Mouse (Mus musculus): ENCODE data around the gene Txndc17. TPM values are rescaled to one million over a fixed set of nuclear protein-coding genes. Genes with fewer than 3 reads are reported as not detected.

Txndc17 gene
- polyA plus RNA-seq, 1 experiment from 2014 or later, result 340 TPM

DNA sequence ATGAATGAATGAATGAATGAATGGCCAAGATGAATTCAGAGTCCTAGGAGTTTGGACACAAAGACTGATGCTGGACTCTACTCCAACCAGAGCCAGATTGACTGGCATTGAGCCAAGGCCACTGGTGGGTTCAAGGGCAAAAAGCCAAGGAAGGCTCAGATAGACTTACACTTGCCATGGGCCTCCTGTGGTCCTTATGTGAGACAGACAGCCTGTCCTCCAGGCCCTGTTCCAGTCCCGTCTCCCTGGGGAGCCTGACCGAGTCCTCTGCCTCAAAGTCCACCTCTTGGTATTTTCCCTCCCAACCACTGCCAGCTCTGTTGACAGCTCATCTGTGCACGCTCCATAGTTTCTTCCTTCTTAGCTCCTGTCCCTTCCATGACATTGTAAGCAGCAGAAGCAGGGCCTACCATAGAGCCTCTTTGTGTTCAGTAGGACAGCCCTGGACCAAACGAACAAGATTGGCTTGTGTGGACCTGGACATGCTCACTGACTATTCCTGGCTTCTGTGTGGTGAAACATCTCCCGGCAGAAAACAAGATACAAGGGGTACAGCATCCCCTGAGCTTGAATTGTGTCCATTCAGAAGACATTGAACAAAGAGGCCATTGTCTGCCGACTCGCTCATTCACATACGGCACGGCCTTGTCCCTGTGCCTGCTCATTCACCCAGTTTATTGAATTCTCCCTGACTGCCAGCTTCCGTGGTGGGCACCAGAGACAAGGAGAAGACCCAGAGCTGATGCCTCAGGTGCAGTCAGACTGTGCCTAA is 18.9 kb downstream of the Txndc17 start:
- Histone ChIP-seq H3K27me3 (replicated peaks) (no peaks in the 10 kb centered on the region), H3K4me3 (replicated peaks) (no peak overlapping the region), H3K4me1 (replicated peaks) (no peaks in the 10 kb centered on the region), H3K9me3 (no peaks in the 10 kb centered on the region), H3K4me2 (replicated peaks) (no peak overlapping the region), H3K9ac (no peak overlapping the region), H3K36me3 (no peaks in the 10 kb centered on the region), H3K27ac (no peak overlapping the region; the same call in 1 of the 2 replicates)
- 70% methylated on average over 10 of the region's 10 CpGs for WGBS
- peak; percentile 23; the same call in 1 of the 2 replicates for ATAC-seq

DNA sequence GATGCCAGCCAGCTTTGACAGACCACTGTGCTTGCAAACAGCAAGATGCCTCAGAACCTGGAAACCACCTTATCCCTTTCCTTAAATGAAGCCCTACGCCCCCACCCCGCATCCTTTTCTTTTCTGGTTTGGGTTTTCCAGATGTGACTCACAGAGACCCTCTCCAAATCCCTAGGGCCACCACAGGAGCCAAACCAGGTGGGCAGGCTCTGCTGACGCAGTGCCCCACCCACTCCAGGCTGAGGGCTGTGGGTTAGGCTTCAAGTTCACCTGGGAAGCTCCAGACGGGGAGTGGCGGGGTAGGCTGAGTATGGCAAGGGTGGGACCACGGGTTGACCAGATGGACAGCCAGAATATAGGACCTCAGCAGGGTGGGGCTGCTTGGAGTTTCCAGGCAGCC is 19.6 kb downstream of the Txndc17 start:
- no peak for ATAC-seq
- Histone ChIP-seq H3K9ac (no peak overlapping the region), H3K36me3 (no peaks in the 10 kb centered on the region), H3K27me3 (replicated peaks) (no peaks in the 10 kb centered on the region), H3K4me3 (replicated peaks) (no peak overlapping the region), H3K27ac (no peak overlapping the region), H3K9me3 (no peaks in the 10 kb centered on the region), H3K4me2 (replicated peaks) (no peak overlapping the region), H3K4me1 (replicated peaks) (no peaks in the 10 kb centered on the region)
- 84% methylated on average over 6 of the region's 6 CpGs for WGBS

DNA sequence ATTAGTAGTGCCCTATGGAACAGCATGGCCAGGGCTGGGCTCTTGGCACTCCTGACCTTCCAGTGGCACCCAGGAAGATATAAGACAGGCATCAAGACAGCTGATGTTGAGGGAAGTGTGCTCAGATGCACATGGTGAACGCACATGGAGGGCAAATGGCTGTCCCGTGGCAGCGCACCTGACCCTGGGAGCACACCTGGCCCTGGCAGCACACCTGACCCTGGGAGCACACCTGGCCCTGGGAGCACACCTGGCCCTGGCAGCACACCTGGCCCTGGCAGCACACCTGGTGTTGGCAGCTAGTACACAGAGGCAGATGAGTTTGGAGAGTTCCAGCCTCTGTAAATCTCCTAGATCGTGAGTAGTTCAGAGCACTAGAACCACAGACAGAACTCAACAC is 21.2 kb downstream of the Txndc17 start:
- H3K27ac ChIP-seq, result no peak overlapping the region
- H3K36me3 ChIP-seq, result no peaks in the 10 kb centered on the region
- no peak for ATAC-seq
- 82% methylated on average over 4 of the region's 4 CpGs for WGBS
- no peak overlapping the region for H3K4me3 ChIP-seq (replicated peaks)
- no peak overlapping the region for H3K4me2 ChIP-seq (replicated peaks)
- no peaks in the 10 kb centered on the region for H3K9me3 ChIP-seq
- no peaks in the 10 kb centered on the region for H3K27me3 ChIP-seq (replicated peaks)
- no peaks in the 10 kb centered on the region for H3K4me1 ChIP-seq (replicated peaks)
- no peak overlapping the region for H3K9ac ChIP-seq

DNA sequence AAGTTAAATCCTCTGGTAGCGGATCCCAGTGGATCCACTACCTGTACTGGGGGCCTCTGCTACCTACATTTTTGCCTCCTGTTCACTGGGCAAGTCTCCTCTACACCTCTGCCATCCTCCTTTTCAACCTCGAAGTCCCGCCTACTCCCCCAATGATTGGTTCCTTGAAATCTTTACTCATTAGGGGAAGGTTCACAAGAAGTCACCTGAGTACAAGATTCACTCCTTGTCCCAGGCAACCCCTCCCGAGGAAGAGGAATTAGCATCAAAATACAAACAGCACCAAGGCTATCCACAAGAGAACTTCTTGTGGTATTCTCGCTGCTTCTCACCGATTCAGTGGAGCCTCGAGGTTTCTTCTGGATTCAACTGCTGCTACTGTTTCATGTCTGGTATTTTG is 24.7 kb downstream of the Txndc17 start:
- no peak for ATAC-seq
- Histone ChIP-seq H3K9ac (no peak overlapping the region), H3K4me2 (replicated peaks) (no peak overlapping the region), H3K4me3 (replicated peaks) (no peak overlapping the region), H3K27ac (no peak overlapping the region), H3K27me3 (replicated peaks) (no peaks in the 10 kb centered on the region), H3K9me3 (no peaks in the 10 kb centered on the region), H3K36me3 (no peaks in the 10 kb centered on the region), H3K4me1 (replicated peaks) (no peaks in the 10 kb centered on the region)
- 82% methylated on average over 7 of the region's 7 CpGs for WGBS

DNA sequence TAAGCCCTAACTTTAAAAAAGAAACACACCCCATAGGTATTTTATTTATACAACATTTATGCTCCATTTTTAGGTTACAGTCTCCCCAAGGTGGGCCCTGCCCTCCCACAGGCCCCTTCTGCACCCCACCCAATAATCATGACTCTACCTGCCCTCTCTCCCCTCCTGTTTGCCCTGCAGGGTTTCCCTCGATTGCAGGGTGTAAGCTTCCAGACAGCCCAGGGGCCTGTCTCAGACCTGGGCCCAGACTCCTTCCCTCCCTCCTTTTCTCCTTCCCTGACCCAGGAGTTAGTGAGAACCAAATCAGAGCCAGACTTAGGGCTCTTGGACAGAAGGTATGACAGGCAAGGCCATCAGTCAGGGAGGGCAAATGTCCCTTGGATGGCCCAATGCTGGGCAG is 25.6 kb downstream of the Txndc17 start:
- no peaks in the 10 kb centered on the region for H3K4me1 ChIP-seq (replicated peaks)
- no peak for ATAC-seq

DNA sequence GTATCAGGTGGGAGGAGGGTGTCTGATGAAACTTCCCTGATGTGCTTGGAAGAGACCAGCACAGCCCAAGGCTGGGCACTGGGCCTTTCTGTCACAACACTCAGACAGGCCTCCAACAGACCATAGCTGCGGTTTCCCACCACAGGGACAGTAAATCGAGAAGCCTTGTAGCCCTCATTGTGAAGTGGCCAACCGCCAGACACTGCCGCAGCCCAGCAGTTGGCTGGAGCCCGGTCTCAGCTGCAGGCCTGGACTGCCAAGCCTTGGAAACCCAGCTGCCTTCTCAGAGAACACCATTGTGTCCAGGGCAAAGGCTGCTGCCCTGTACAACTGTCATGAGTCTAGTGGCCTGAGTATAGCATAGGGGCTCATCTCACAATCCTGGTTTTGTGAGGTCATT is 26.7 kb downstream of the Txndc17 start:
- Histone ChIP-seq H3K4me1 (replicated peaks) (no peaks in the 10 kb centered on the region), H3K9ac (no peak overlapping the region), H3K4me2 (replicated peaks) (no peak overlapping the region), H3K36me3 (no peaks in the 10 kb centered on the region), H3K4me3 (replicated peaks) (no peak overlapping the region), H3K27me3 (replicated peaks) (no peaks in the 10 kb centered on the region), H3K27ac (no peak overlapping the region), H3K9me3 (no peaks in the 10 kb centered on the region)
- ATAC-seq, result no peak
- 59% methylated on average over 5 of the region's 5 CpGs for WGBS

More for the DNA sequence above, 25.6 kb downstream of the Txndc17 start:
- Histone ChIP-seq H3K9ac (no peak overlapping the region), H3K36me3 (no peaks in the 10 kb centered on the region), H3K9me3 (no peaks in the 10 kb centered on the region), H3K27ac (no peak overlapping the region), H3K4me3 (replicated peaks) (no peak overlapping the region), H3K4me2 (replicated peaks) (no peak overlapping the region), H3K27me3 (replicated peaks) (no peaks in the 10 kb centered on the region)
- 55% methylated on average over 1 of the region's 1 CpGs for WGBS

DNA sequence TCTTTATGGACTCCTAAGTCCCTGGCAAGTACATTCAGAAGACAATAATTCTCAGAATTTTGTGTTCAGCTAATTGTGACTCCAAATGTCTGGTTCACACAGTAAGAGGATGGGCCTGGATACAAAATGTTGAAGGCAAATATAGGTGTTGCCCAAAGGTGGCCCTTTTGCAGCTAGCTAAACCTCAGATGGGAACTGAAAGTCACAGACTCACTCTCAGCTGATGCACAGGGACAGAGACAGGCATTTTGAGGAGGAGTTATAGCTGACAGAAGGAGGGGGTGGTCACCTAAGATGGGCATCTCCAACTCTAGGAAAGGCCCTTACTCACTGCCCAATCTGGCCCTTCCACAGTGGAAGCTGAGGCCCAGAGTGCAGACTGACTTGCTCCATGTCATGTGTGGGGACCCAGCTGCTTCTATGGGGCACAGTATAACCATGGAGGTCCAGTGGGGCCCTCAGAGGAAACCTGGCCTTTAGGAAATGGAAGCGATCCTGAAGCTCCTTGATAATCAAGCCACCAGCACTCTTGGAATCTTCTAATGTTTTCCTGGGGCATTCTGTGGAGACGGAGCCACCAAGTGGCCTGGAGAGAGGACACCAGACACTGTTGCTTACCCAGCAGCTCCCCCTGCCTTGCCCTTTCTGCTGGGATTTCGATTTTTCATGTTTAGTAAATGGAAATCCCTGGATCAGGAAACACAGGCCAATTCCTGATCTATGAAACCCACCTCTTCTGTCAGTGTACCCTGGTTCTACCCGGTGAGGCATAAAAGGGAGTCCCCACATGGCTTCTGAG is 32.9 kb downstream of the Txndc17 start:
- Histone ChIP-seq H3K9me3 (no peaks in the 10 kb centered on the region), H3K4me1 (replicated peaks) (no peaks in the 10 kb centered on the region), H3K4me2 (replicated peaks) (no peak overlapping the region), H3K9ac (no peak overlapping the region), H3K27ac (no peak overlapping the region), H3K36me3 (no peaks in the 10 kb centered on the region), H3K27me3 (replicated peaks) (no peaks in the 10 kb centered on the region), H3K4me3 (replicated peaks) (no peak overlapping the region)
- no peak for ATAC-seq
- 72% methylated on average over 4 of the region's 4 CpGs for WGBS

DNA sequence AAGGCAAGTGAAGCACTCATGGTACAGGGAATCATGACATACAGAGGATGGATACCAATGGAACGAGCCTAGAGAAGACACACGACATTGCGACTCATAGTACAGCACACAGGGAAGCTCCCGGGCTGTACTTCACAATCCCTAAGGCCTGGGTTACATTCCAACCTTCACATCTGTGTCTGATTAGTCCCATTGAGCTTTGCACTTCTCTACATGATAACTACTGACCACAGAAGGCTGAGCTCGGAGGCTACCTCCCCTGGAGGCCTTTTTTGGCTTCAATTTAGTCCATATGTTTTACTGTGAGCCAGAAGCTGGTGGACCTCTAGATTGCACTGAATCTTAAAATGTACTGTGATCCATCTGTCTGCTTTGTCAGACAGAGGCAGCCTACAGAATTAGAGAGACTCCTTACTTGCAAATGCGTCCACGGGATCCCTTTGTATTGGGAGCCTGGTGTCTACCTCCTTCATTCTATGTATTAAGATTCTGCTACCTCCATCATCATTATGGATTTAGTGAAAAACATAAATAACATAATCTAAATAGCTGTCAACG is 37.9 kb downstream of the Txndc17 start:
- 82% methylated on average over 8 of the region's 8 CpGs for WGBS
- Histone ChIP-seq H3K4me2 (replicated peaks) (no peak overlapping the region), H3K4me3 (replicated peaks) (no peak overlapping the region), H3K27me3 (replicated peaks) (peaks cover 1% of the 10 kb centered on the region; the same call in 1 of the 2 replicates), H3K9ac (no peak overlapping the region), H3K36me3 (no peaks in the 10 kb centered on the region), H3K27ac (no peak overlapping the region), H3K4me1 (replicated peaks) (no peaks in the 10 kb centered on the region), H3K9me3 (no peaks in the 10 kb centered on the region)
- no peak for ATAC-seq

DNA sequence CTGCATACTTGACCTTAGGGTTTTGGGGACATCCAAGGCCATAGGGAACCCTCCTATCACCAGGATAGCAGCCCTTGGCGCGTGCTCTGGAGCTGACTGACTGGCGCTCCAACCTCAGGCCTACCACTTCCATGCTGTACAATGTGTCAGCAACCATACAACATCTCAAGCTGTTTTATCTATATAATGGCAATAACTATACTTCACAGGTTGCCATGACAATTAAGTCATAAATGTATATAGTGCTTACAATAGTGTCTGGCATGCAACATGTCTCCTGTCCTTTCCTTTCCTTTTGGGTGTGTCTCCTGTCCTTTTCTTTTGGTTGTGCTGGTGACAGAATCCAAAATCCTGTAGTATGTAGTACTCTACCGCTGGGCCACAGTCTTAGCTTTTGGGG is 48.3 kb downstream of the Txndc17 start:
- 0 out of 2 replicates have a peak, but pooled peaks have one; percentile 49 for ATAC-seq
- peaks cover under 1% of the 10 kb centered on the region; the same call in 1 of the 2 replicates for H3K27me3 ChIP-seq (replicated peaks)
- no peaks in the 10 kb centered on the region for H3K36me3 ChIP-seq
- 87% methylated on average over 4 of the region's 4 CpGs for WGBS
- H3K4me2 ChIP-seq (replicated peaks), result no peak overlapping the region
- H3K9me3 ChIP-seq, result no peaks in the 10 kb centered on the region
- no peak overlapping the region for H3K4me3 ChIP-seq (replicated peaks)
- no peaks in the 10 kb centered on the region for H3K4me1 ChIP-seq (replicated peaks)
- H3K9ac ChIP-seq, result no peak overlapping the region
- no peak overlapping the region for H3K27ac ChIP-seq

DNA sequence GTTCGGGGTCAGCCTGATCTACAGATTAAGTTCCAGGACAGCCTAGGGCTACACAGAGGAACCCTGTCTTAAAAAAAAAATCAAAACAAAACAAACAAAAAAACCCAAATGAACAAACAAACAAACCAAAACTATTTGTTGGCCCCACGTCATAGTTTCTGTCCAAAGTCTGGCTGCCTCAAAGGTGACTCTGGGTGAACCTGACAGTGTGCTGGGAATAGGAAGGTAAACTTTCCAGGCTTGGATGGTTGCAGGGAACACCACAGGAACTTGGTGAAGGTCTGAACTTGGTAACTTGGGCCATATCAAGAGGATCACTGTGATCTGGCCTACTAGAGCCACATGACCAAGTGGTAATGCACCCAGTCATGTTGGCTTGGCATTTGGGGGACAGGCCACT is 49.1 kb downstream of the Txndc17 start:
- Histone ChIP-seq H3K4me1 (replicated peaks) (no peaks in the 10 kb centered on the region), H3K4me2 (replicated peaks) (no peak overlapping the region), H3K9me3 (no peaks in the 10 kb centered on the region), H3K27ac (no peak overlapping the region), H3K27me3 (replicated peaks) (no peaks in the 10 kb centered on the region), H3K36me3 (no peaks in the 10 kb centered on the region), H3K9ac (no peak overlapping the region), H3K4me3 (replicated peaks) (no peak overlapping the region)
- no peak for ATAC-seq
- 69% methylated on average over 2 of the region's 2 CpGs for WGBS
